Mouse (Mus musculus) hindbrain, postnatal 0 days (tissue): ENCODE results near the gene Gatad2a. TPM values are rescaled to one million over a fixed set of nuclear protein-coding genes. Genes with fewer than 3 reads are reported as not detected.
"Not testable (repeated sequence)": the region's sequence is repeated elsewhere in the genome, so short reads cannot be mapped to it uniquely, and the experiment has no call there.

Experiments used
- ATAC-seq: fragments of 200-750 bp; cut with Nextera tagmentation; 2 replicates; pipeline ENCODE4 v1.8.0; 2017; ENCODE audit warnings: mild to moderate bottlenecking, moderate TSS enrichment, moderate library complexity
- DNase-seq: peaks from one replicate; pipeline ENCODE4 v3.0.0-alpha.2; 2015; ENCODE audit warnings: low spot score
- H3K27ac ChIP-seq: fragments of 300-500 bp; sonication (generic); 2 replicates; pipeline ENCODE4 v1.5.1; 2014; ENCODE audit warnings: mild to moderate bottlenecking
- H3K27me3 ChIP-seq: fragments of 300-500 bp; sonication (generic); 2 replicates; pipeline ENCODE4 v1.6.1; 2014; ENCODE audit warnings: low read length, mixed read lengths; ENCODE audit not compliant: insufficient read depth
- H3K36me3 ChIP-seq: fragments of 300-500 bp; sonication (generic); 2 replicates; pipeline ENCODE4 v1.6.1; 2014; ENCODE audit warnings: low read length, mixed read lengths; ENCODE audit not compliant: insufficient read depth
- H3K4me1 ChIP-seq: fragments of 300-500 bp; sonication (generic); 2 replicates; pipeline ENCODE4 v1.6.1; 2014; ENCODE audit warnings: antibody characterized with exemption, low read length, mixed read lengths; ENCODE audit not compliant: insufficient read depth
- H3K4me2 ChIP-seq: fragments of 300-500 bp; sonication (generic); 2 replicates; pipeline ENCODE4 v1.6.1; 2014; ENCODE audit warnings: low read depth, mild to moderate bottlenecking, low read length, moderate library complexity, mixed read lengths
- H3K4me3 ChIP-seq: fragments of 300-500 bp; sonication (generic); 2 replicates; pipeline ENCODE4 v1.5.1; 2014; ENCODE audit warnings: low read length
- H3K9ac ChIP-seq: fragments of 300-500 bp; sonication (generic); replicated peaks from 2 replicates; pipeline ENCODE4 v1.6.1; 2014; ENCODE audit warnings: mild to moderate bottlenecking, low read length, moderate library complexity, mixed read lengths
- H3K9me3 ChIP-seq: fragments of 300-500 bp; sonication (generic); 2 replicates; pipeline ENCODE4 v1.6.1; 2016; ENCODE audit warnings: low read length, mixed read lengths
- CTCF ChIP-seq: IDR thresholded peaks from 2 replicates; pipeline ENCODE4 v1.5.1; 2016; ENCODE audit warnings: antibody characterized with exemption, control low read depth, low read depth
- WGBS: fragments of 180-500 bp; shearing (Covaris S2); extraction: QIAGEN DNeasy Blood & Tissue Kit; methylation state at CpG from one replicate; pipeline ENCODE4 v1.1.7; 2014; 5-methylcytosine and 5-hydroxymethylcytosine counted together
- polyA plus RNA-seq: library from polyadenylated mRNA; unstranded; fragments of >200 nt; fragmentation: Nextera tagmentation; extraction: Ambion mirVana; gene quantifications from 2 replicates; pipeline ENCODE4 v1.2.1, GENCODE M21; 2015
- total RNA-seq: library from RNA; depleted of rRNA; stranded (reverse); fragments of >200 nt; gene quantifications from 2 replicates; pipeline ENCODE4 v1.2.3, GENCODE M21; 2014

Gene Gatad2a
- total and polyA plus RNA-seq, 2 experiments from 2014 or later: 23.4 to 38.4 TPM

DNA sequence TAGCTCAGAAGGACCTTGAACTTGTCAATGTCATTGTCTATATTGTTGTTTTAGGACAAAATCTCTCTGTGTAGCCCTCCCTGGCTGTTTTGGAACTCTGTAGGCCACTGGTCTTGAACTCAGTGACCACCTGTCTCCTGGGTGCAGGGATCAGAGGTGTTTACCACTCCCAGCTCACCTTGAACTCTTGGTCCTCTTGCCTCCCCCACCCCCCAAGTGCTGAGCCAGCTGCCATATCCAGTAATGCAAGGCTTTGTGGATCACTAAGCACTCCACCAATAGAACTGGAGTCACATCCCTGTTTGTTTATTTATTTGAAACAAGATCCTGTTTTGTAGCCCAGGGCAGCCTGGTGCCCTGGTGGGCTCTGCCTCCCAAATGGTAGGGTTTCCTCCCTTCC, 8.2 kb upstream of the Gatad2a start:
- ATAC-seq: no peak
- TF ChIP-seq CTCF: no peak
- H3K27ac ChIP-seq: no peak overlapping the region

DNA sequence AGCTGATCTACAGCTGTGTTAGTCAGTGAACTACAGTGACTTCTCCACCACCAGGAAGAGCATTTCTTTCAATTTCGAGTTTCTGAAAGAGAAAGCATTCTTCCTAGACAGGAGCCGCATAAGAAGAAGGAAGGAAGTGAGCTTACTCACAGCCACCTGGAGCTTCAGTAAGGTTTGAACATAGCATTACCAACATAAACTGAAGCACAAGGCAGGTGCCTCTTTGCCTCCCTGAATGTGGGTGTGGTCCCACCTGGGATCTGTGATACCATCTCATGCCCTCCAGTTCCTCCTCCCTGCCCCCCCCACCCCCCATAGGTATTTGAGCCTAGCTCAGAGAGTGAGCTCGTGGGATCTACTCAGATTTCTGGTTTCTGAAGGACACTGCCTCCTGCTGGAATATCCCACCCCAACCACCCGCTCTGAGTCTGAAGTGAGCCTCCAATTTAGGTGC, 7.0 kb upstream of the Gatad2a start:
- DNase-seq (no peak), ATAC-seq (no peak)
- Histone ChIP-seq H3K9ac (no peak overlapping the region), H3K27me3 (no peaks in the 10 kb centered on the region), H3K4me1 (no peaks in the 10 kb centered on the region), H3K27ac (no peak overlapping the region), H3K36me3 (no peaks in the 10 kb centered on the region), H3K9me3 (no peaks in the 10 kb centered on the region), H3K4me3 (no peak overlapping the region), H3K4me2 (no peak overlapping the region)
- no peak for TF ChIP-seq CTCF
- 57% methylated on average over 4 of the region's 4 CpGs for WGBS

More for the DNA sequence above, 8.2 kb upstream of the Gatad2a start:
- H3K9me3 ChIP-seq: no peaks in the 10 kb centered on the region
- H3K27me3 ChIP-seq: no peaks in the 10 kb centered on the region
- DNase-seq: no peak
- H3K4me3 ChIP-seq: no peak overlapping the region
- no peak overlapping the region for H3K9ac ChIP-seq
- no peak overlapping the region for H3K4me2 ChIP-seq
- no peaks in the 10 kb centered on the region for H3K36me3 ChIP-seq
- H3K4me1 ChIP-seq: no peaks in the 10 kb centered on the region

GRCm38 (mm10) chr8:70001892-70002191, 5.7 kb upstream of the Gatad2a start:
- peak overlapping the region; percentile 35 for H3K4me2 ChIP-seq
- H3K9me3 ChIP-seq, H3K27me3 ChIP-seq, H3K4me3 ChIP-seq, ATAC-seq, H3K36me3 ChIP-seq, H3K4me1 ChIP-seq, H3K27ac ChIP-seq, DNase-seq, H3K9ac ChIP-seq: not testable (repeated sequence)
- 48% methylated on average over 7 of the region's 7 CpGs for WGBS

- TF ChIP-seq CTCF: peak; percentile 64
- Histone ChIP-seq H3K27ac (no peak overlapping the region; the same call in 1 of the 2 replicates), H3K9me3 (no peaks in the 10 kb centered on the region), H3K9ac (no peak overlapping the region), H3K4me1 (no peaks in the 10 kb centered on the region), H3K4me3 (no peak overlapping the region), H3K27me3 (no peaks in the 10 kb centered on the region), H3K4me2 (peak overlapping the region; percentile 35), H3K36me3 (no peaks in the 10 kb centered on the region)
- peak; percentile 30; the same call in 1 of the 2 replicates for ATAC-seq
- 5% methylated on average over 16 of the region's 16 CpGs for WGBS
- DNase-seq: peak; percentile 68
Observed at GRCm38 (mm10) chr8:70001176-70001891, 5.2 kb upstream of the Gatad2a start.

- Histone ChIP-seq H3K4me1 (0 out of 2 replicates have a peak, but pooled peaks cover under 1% of the 10 kb centered on the region), H3K4me2 (no peak overlapping the region), H3K9me3 (no peaks in the 10 kb centered on the region), H3K4me3 (no peak overlapping the region), H3K36me3 (no peaks in the 10 kb centered on the region), H3K9ac (no peak overlapping the region), H3K27me3 (no peaks in the 10 kb centered on the region), H3K27ac (no peak overlapping the region)
- WGBS: 82% methylated on average over 2 of the region's 2 CpGs
- no peak for DNase-seq
- ATAC-seq: no peak
- no peak for TF ChIP-seq CTCF
Observed at GRCm38 (mm10) chr8:70000226-70000625, 4.0 kb upstream of the Gatad2a start.

DNA sequence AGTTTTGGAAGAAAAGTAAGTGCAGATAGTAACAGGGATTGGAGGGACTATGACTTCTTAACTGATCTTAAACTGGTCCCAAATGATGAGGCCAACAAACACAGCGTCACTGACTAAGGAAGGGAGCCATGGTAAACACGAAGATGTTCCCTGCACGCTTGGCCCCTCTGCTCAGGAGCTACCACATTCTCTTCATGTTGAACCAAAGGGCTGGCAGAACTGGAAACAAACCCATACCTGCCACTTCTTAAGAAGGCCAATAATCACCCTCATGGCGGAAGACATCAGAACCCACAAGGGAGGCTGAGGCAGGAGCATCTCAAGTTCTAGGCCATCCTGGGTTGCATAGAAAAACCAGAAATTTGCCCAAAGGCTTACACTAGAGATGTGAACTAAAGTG, 3.1 kb upstream of the Gatad2a start:
- Histone ChIP-seq H3K4me2 (no peak overlapping the region), H3K36me3 (no peaks in the 10 kb centered on the region), H3K27me3 (no peaks in the 10 kb centered on the region), H3K27ac (no peak overlapping the region), H3K9ac (no peak overlapping the region), H3K4me1 (0 out of 2 replicates have a peak, but pooled peaks cover 4% of the 10 kb centered on the region), H3K4me3 (no peak overlapping the region), H3K9me3 (no peaks in the 10 kb centered on the region)
- ATAC-seq (no peak), DNase-seq (no peak)
- 89% methylated on average over 4 of the region's 4 CpGs for WGBS
- TF ChIP-seq CTCF: no peak

DNA sequence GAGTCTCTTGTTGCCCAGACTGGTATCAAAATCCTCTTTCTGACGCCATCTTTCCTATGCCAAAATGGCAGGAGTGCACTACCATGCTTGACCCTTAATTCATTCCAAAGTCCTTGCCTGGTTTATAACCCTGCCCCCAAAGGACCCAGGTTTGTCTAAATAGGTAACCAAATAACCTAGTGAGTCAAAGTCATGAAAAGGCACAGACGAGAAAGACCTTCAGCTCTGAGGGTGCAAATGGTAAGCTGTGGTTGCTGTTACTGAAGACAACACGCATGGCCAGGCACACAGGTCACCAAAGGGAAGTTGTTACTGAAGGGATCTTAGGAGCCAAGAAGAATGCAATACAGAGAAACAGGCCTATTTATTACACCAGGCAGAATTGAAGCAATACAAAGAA, 2.5 kb upstream of the Gatad2a start:
- Histone ChIP-seq H3K4me2 (no peak overlapping the region), H3K4me3 (no peak overlapping the region), H3K9me3 (no peaks in the 10 kb centered on the region), H3K27ac (no peak overlapping the region), H3K36me3 (no peaks in the 10 kb centered on the region), H3K9ac (no peak overlapping the region), H3K4me1 (0 out of 2 replicates have a peak, but pooled peaks cover 4% of the 10 kb centered on the region), H3K27me3 (no peaks in the 10 kb centered on the region)
- 90% methylated on average over 3 of the region's 3 CpGs for WGBS
- no peak for TF ChIP-seq CTCF
- ATAC-seq (no peak), DNase-seq (no peak)
